Mouse (Mus musculus) thymus, postnatal 36 days (tissue): Measurements from ENCODE around the gene Mknk2.

ENCODE experiments used
- DNase-seq, 2 experiments: peaks; one replicate each; pipeline ENCODE4 v3.0.0; 2022; ENCODE audit warnings: mixed read lengths in 2 of 2

Mknk2 gene

DNA sequence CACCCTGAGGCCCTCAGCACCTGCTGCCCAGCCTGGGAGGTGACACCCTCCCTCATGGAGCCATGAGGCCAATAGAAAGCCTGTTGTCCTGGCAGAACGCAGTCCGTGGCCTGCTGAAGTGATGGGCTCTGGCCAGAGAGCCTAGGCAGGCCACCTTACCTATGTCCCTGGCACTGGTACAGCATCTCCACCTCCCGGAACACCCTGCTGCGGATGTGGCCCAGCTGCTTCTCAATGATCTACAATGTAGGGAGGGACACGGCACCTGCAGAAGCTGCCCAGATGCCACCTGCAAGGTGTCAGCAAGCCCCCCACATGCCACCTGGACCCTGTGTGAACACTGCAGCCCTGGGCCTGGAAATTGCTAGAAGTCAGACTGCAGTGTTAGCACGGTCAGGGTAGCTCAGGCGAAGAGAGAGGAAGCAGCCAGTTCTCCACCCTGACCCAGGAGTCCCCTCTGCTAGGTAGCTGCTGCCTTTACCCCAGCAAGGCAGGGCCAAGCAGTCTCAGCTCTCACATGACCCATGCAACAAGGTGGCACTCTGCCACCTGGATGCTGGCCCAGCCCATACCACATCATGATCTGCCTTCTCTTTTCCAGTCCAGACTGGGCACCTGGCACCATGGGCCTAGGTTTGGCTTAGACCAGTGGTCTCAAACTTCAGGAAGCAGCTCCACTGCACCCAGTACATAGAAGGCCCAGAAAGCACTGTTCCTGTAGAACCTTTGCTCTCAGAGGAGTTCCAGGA lies 8.0 kb downstream of the Mknk2 start:
- no peak for DNase-seq

DNA sequence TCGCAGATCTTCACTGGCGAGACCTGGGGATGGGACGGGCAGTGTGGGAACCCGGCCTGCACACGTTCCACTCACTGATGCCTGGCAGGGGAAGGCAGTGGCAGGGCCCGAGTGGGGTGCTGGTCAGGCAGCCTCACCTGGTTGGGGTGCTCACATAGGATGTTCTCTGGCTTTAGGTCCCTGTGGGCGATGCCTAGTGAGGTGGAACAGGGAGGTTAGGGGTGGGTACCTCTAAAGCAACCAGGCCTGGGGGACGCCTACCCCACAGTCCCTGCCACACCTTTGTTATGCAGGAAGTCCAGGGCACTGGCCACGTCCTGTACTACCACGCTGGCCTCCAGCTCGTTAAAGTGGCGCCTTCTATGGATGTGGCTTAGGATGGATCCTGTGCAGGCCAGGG lies 8.9 kb downstream of the Mknk2 start:
- DNase-seq, result no peak

DNA sequence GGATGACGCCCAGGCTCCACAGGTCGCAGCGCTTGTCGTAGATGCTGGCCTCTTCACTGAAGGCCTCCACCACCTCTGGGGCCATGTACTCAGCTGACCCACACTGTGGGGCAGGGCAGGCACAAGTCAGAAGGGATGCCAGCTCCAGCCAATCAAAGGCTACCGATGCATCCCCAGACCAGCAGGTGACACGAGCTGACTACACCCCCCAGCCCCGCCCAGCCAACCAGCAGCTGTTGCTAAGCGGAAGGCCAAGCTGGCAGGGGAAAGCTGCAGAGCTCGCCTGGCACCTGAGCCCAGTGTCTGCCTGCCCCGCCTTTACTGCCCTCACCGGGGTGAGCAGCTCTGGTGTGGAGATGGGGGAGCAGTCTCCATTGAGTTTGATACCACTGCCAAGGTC lies 9.3 kb downstream of the Mknk2 start:
- DNase-seq, result peak in 1 of 2 experiments; percentile 39

DNA sequence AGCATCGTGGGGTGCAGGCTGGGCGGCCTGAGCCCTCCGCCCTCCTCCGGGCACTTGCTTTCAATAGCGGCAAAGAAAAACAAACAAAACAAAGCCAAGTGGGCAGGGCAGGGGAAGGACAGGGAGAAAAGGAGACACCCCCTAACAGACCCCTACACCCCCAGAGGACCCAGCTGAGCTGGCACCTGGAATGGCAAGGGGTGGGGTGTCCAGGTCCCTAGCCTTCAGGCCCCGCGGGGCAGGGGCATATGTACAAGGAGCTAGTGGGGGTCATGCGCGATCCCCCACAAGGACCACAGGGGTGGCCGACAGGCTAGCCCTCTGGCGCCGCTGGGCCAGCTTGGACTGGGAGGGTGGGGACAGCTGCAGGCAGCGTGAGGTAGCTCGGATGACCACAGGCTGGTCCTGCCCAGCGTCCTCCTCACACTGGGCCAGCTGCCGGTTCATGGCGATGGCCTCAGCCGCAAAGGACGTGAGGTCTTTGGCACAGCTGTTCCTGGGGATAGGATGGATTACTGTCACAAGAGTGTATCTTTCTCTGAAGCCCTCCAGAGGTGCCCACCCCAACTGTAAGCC lies 11.0 kb downstream of the Mknk2 start:
- no peak for DNase-seq

DNA sequence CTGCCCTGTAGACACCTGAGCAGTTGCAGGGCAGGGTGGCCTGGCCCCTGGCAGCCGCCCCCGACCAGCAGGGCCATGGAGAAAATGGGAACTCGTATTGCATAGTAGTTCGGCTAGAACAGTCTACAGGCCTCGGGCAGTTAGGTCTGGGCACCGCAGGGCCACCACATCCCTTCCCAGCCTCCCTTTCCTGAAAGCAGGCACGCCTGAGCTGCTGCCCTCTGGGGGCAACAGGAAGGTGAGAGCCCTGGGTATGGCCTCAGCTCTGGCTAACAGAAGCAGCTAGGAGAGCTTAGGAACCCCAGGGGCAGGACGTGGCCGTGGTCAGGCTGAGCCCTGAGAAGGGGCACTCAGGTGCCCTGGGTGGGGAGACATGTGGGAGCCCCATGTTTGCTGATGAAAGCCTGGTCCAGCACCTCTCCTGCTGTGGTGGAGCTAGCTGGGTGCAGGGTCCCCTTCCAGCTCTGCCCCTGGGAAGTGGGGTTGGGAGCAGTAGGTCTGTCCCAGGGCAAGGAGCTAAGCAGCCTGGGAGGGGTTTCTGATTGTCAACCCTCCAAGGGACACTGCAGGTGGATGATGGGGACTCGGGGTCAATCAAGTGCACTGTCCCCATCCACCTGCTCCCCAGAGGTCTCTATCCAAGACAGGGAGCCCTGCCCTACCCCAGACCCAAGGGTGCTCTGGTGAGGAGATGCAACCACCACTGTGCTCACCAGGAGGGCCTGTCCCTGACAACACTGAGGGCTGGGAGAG lies 11.8 kb downstream of the Mknk2 start:
- no peak for DNase-seq

DNA sequence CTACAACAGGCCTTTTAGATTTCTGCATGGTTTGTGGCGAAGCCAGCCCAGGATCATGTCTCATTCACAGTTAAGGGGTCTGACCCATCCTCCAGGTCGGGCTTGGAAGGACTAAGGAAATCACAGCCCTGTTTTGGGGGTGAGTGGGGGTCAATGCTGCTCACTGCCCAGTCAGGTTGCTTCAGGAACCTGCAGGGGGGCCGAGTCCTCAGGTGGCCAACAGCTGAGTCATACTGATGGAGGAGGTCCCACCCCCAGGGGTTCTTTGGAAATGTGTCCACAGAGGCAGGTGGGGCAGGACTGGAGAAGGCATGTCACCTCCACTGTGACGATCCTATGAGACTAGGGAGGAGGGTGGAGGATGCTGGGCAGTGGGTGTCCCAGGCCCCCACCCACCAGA lies 12.5 kb downstream of the Mknk2 start:
- DNase-seq, result no peak

DNA sequence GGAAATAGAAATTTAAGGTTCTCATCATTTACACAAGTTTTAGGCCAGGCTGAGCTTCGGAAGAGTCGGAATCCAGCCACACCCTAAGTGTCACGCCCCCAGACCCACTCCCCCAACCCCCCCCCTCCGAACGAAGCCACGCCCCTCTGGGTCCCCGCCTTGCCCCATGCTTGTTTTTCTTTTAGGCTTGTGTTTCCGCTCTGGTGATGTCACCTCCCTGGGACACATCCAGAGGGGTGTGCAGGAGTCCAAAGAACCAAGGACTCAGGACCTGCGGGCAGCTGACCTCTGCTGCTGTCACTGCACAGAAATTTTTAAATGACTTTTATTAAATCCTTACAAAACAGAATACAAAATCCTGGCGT lies 12.9 kb downstream of the Mknk2 start:
- DNase-seq, result no peak

DNA sequence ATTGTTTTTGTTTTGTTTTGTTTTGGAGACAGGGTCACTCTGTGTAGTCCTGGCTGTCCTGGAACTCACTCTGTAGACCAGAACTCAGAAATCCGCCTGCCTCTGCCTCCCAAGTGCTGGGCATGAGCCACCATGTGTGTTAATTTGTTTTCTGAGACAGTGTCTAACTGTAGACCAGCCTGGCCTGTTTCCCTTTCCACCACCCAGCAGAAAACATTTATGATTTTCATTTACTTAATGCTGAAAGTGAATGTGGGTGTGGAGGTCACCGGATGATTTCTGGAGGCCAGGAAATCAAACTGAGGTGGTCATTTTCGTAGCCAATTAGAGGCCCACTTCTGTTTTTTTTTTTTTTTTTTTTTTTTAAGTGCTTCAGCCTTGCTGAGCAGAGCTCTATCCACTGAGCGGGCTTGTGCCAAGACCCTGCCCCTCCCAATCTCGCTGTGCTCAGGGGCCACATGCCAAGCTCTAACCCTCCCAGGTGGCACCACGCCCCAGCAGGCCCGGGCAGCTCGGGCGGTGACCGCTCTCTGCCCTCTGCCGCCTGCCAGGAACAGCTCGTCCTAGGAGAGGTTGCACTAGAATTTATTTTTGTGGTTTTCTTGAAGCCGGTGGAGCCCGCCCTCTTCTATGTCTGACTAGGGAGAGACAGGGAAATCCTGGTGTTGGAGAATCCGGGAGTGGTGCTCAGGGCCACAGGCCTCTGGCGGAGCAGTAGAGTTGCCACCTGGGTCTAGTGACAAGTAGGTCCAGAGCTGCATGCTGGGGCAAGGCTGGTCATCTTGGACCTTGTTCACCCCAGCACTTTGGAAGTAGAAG lies 13.5 kb downstream of the Mknk2 start:
- DNase-seq, result no peak

DNA sequence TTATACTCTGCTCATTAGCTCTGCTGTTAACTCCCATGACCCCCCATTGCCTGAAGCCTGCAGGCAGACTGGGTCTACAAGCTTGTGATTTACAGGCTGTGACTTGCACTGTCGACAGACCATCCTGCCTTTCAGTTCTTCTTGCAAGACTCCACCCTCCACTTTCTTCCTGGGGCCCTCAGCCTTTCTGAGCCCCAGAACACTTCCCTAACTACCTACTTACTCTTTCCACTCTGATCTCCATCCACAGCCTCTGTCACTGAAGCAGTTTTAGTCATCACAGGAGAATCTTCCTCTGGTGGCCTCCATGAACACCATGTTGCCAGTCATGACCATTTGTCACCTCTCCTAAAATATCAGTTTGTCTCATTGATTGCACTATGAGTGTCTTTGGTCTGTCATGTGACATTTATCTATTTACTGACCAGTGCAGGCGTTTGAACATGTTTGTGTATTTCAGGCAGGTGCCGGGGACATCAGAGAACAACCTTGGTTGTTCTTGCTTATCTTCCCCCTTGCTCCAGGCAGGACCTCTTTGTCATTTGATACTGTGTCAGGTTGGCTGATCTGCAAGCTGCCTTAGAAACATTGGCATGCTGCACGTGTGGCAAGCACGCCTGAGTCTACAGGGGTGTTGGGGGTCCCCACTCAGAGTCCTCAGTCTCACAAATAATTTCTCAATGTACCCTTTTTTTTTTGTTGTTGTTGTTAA lies 14.3 kb downstream of the Mknk2 start:
- no peak for DNase-seq

DNA sequence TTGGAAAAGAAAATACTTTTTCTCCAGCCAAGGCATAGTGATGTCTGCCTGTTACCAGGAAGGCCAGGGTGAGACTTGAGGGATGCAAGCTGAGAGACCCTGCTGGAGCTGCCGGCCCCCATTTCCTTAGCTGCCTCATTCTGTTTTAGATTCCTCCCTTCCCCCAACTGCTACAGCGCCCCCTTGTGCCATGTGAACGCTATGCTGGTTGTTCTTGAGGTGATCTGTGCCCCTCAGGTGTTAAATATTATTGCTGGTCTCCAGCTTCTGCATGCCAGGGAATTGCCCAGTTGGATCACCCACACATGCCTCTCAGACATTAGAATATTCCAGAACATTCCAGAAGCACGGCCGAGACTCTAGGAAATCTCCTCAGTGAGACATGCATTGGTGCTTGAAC lies 16.8 kb downstream of the Mknk2 start:
- DNase-seq, result peak; percentile 82 to 84

DNA sequence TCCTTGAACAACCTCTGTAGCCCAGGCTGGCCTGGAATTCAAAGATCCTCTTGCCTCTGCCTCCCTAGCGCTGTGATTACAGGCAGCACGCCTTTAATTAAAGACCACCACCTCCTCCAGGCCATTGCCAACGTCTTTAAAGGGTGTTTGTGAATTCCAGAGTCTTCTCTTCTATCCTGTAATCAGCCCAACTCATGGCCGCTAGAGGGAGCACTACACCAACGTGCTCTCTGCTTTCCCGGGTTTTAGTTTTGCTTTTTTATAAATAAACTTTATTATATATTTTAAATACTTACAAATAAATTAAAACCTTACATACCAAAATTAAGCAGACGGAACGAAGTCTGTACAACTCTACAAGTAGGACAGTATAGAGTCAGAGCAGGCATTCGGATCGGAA lies 18.7 kb downstream of the Mknk2 start:
- peak; percentile 70 to 77 for DNase-seq

DNA sequence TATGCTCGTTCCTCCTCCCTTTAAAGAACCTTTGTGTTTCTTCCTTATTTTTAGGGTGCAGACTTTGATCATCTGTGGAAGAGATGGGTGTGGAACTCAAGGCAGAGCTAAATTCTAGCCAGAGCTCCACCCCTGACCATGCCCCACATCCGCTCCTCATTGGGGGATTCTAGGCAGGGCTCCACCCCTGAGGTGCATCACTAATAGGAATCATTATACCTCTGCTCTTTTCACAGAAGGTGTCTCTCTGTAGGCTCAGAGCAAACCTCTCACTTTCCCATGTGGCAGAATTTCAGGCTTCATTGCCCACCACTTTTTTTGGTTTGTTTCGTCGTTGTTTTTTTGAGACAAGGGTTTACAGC lies 19.1 kb downstream of the Mknk2 start:
- peak; percentile 53 to 60 for DNase-seq

DNA sequence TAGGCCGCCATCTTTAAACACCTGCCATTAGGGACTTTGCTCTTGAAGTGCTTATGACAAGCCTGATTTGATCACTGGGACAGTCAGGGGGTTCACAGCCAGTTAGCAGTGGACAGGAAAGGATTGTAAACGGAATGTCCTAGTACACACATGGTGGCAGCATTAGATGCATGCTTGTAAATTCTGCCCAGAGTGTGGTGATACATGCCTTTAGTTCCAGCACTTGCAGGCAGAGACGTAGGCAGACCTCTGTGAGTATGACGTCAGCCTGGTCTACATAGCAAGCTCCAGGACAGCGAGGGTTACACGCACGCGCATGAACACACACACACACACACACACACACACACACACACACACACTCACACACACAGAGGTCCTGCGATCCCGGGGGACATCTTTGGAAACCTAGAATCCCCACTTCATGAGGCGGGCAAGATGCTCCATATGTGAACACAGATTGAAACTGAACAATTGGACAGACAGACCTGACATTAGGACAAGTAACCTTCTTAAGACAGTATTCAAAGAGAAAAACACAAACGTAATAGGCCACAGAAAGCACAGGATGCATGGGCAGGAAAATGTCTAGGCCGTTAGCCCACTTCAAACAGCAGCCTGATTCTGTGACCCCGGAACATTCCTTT lies 19.6 kb downstream of the Mknk2 start:
- no peak for DNase-seq

DNA sequence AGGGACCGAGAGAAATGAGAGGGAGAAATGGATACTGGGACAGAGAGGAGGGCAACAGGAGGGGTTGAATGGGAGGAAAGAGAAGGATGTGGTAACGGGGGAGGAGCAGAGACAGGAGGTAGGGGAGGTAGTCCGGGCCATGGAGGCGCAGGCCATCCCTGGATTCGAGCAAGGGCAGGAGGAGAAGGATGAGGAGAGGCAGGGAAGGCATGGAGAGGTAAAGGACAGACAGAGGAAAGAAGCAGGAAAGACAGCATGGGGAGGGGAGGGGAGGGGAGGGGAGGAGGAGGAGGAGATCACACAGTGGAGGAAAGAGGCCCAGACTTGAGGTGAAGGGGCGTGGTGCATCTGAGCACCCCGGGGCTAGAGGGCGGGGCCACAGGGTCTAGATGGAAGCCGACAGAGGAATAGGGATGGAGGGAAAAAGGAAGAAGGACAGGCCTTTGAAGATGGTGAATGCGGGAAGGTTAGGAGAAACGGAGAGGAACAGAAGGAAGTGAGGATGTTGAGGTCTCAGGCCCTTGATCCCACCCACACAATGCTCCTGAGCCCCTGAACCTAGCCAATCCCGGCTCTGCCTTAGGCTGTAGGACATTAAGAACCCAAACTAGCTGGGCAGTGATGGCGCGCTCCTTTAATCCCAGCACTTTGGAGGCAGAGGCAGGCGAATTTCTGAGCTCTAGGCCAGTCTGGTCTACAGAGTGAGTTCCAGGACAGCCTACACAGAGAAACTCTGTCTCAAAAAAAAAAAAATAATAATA lies 20.9 kb downstream of the Mknk2 start, which contains the start of gene Btbd2:
Gene Btbd2, minus strand, starts transcription at position 209 of the 761 bp plus-strand sequence.
- peak in 1 of 2 experiments; percentile 69 for DNase-seq

DNA sequence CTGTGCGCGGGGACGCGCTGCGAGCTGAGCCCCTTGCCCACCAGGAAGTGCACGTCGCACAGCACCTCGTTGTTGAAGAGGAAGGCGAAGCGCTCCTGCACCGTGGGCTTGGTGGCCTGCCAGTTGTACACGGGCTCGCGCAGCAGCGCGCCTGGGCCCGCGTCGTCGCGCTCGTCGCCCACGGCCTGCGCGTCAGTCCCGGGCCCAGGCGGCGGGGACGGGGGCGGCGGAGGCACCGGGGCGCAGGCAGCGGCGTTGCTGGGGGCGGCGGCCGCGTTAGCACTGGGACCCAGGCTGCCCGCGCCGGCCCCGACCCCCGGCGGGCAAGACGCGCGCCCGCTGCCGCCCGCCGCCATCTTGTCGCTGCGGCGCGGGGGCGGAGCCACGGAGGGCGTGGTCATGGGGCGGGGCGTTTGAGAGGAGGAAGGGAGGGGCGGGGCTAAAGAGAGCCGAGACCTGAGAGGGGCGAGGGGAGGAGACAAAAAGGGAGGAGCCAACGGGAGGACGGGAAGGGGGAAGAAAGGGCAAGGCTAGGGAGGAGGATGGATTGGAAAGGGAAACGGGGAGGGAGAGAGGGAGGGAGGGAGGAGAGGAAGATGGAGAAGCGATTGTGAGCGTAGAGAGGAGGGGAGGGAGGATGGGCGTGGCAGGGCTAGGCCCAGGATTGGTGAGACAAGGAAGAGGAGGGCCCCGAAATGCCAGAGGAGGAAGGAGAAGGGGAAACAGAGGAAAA lies 21.6 kb downstream of the Mknk2 start:
- DNase-seq, result peak; percentile 94 to 97

DNA sequence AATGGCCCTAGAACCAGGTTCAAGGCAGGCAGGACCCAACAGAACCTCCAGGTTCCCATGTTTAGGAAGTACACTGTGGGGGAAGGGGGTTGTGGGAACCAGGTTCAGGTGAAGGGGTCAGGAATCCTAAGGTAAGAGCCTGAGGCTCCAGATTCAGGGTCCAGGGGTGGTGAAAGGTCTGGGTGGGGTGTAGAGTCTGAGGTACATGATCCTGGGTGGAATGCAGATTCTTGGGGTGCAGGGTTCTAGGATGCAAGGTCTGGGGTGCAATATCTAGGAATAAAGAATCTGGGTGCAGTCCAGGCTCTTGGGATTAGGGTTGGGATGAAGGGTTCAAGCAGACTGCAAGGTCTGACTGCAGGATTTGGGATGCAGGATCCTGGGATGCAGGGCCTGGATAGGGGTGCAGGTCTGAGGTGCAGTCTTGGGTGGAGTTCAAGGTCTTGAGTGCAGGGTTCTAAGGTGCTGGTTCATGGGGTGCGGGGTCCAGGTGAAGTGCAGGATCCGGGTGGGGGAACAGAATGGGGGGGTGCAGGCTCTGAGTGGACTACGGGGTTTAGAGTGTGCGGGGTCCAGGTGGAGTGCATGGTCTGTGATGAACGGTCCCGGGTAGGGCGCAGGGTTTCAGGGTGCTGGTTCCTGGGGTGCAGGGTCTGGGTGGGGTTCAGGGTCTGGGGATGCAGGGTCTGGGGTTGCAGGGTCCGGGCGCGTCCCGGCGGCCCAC lies 22.3 kb downstream of the Mknk2 start:
- no peak for DNase-seq

DNA sequence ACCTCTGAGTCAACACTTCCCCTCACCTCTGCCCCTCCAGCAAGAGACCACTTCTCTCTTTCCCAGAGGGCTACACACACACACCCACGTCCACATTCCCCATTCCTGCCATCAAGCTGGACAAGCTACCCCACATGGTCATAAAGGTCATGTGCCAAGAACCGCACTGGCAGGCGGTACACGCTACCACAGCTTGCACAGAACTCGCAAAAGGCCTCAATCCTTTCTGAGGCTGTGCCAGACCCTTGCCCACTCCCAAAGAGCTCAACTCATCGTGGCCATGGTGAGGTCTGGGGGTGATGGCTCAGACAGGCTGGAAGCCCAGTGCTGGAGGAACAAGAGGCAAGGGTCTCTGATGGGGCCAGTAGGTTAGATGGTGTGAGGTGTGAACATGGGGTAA lies 23.0 kb downstream of the Mknk2 start:
- DNase-seq, result no peak

DNA sequence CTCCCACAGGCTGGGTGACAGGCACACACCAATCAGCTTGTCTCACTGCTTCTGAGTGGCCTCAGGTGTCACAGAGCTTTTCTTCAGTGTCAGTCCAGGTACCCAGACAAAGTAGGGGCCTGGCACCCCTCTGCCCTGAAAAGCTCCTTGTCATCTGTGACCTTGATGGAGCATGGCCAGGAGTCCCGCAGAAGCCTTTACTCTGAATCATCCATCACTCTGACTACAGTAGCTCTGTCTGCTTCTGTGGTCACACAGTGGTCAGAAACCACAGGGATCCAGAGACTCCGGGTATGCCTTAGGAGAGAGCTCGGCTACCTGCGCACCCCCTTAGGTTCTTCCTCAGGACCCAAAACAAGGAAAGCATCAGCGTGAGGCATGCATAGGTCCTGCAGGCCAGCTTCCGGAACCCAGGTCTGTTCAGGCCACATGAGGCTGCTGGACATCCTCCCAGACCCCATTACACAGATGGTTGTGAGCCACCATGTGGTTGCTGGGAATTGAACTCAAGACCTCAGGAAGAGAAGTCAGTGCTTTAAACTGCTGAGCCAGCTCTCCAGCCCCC lies 24.7 kb downstream of the Mknk2 start:
- DNase-seq, result no peak

DNA sequence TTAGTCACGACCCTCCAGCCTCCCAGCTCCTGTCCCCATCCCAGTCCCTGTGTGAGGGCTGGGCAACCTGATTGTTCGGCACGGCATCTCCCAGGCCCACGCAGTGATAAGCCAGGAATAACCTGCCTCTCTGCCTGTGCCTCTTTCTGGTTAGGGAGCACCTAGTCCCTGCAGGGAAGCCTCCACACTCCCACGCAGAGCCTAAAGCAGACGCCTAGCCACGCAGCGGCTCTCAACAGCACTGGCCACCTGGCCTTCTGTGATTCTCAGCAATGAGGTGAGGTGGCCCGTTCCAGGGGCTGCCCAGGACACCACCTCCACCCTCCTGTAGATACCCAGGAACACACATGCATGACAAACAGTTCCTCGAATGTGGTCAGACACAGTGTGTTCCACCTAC lies 27.5 kb downstream of the Mknk2 start:
- no peak for DNase-seq
